Mouse (Mus musculus) erythroid progenitor cell, adult 5-6 weeks (primary cell): ENCODE measurements at regions not wholly inside any gene's neighbourhood (a gene's known extent, or its start where the extent isn't known, plus 50 kb on each side); places are given as distances from the start of the nearest gene placed in this dataset.

Source experiments
- ATAC-seq: replicated peaks from 2 replicates; pipeline ENCODE4 v1.8.0; 2016; ENCODE audit warnings: moderate number of reproducible peaks, mild to moderate bottlenecking, moderate TSS enrichment, inconsistent platforms; ENCODE audit not compliant: poor library complexity, low FRiP score, severe bottlenecking

GRCm38 (mm10) chr17:87501098-87501497, 54.4 kb upstream of the Calm2 start:
- ATAC-seq = no peak

- ATAC-seq = no peak
Measured at GRCm38 (mm10) chr17:87501687-87502387, 55.1 kb upstream of the Calm2 start.

GRCm38 (mm10) chr17:87502388-87503369, 55.9 kb upstream of the Calm2 start:
- no peak for ATAC-seq

GRCm38 (mm10) chr17:87503491-87503890, 56.8 kb upstream of the Calm2 start:
- ATAC-seq = no peak

- no peak for ATAC-seq
Measured at GRCm38 (mm10) chr17:87504960-87505681, 58.4 kb upstream of the Calm2 start.

GRCm38 (mm10) chr17:87507848-87508247, 61.1 kb upstream of the Calm2 start:
- no peak for ATAC-seq

- no peak for ATAC-seq
Measured at GRCm38 (mm10) chr17:87508582-87509253, 62.0 kb upstream of the Calm2 start.

GRCm38 (mm10) chr17:87512000-87512611, 65.4 kb upstream of the Calm2 start:
- no peak for ATAC-seq

GRCm38 (mm10) chr17:87513822-87514221, 67.1 kb upstream of the Calm2 start:
- ATAC-seq = no peak

GRCm38 (mm10) chr17:87514366-87515126, 67.8 kb upstream of the Calm2 start:
- no peak for ATAC-seq

- ATAC-seq = no peak
Measured at GRCm38 (mm10) chr17:87517258-87517657, 70.5 kb upstream of the Calm2 start.

- ATAC-seq = no peak
Measured at GRCm38 (mm10) chr17:87519454-87519853, 72.7 kb upstream of the Calm2 start.

GRCm38 (mm10) chr17:87520841-87521240, 74.1 kb upstream of the Calm2 start:
- no peak for ATAC-seq

GRCm38 (mm10) chr17:87521622-87522151, 75.0 kb upstream of the Calm2 start:
- ATAC-seq = no peak

- no peak for ATAC-seq
Measured at GRCm38 (mm10) chr17:87522500-87523091, 75.9 kb upstream of the Calm2 start.

GRCm38 (mm10) chr17:87523643-87524042, 76.9 kb upstream of the Calm2 start:
- no peak for ATAC-seq

GRCm38 (mm10) chr17:87527174-87527573, 80.4 kb upstream of the Calm2 start:
- no peak for ATAC-seq
